Mouse (Mus musculus): ENCODE data around the gene Eapp.
A peak's percentile ranks its signal among the peaks of the same experiment; 100 is the strongest.

The Eapp gene

DNA sequence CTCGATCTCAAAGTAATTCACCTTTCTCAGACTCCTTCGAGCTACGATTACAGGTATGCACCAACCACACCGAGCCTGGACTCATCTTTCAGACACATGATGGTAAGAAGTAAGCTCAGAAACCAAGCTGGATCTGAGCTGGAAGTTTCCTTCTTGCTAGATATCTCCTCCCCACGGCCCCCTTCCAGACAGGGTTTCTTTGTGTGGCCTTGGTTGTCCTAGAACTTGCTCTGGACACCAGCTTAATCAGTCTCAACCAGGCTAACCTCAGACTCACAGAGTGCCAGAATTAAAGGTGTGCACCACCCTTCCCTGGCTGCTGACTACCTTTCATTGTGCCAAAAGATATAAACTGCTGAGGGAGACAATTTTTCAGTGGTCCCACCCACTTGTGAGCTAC is 37.7 kb downstream of the Eapp start:
- TF ChIP-seq GATA4 (IDR thresholded peaks at IDR 0.05; ENCODE audit: insufficient replicate concordance, low read length), result no peak

DNA sequence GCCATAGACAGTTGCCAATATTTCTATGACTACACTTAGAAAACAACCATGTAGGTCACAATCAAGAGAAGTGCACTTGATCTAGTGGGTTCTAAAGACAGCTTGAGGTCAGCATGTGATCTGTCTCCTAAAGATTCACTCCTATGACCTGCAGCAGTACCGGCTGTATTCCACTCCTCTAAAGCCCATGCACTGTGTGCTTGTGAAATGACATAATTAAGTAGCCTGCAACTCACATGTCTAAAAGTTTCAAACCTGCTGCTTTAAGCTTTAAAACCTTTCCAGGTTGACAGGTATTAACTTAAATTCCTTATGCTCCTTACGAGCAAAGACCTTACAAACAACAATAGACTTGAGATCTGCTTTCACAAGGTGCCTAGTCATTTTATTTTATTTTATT is 38.5 kb downstream of the Eapp start:
- TF ChIP-seq GATA4 (IDR thresholded peaks at IDR 0.05; ENCODE audit: insufficient replicate concordance, low read length), result no peak

DNA sequence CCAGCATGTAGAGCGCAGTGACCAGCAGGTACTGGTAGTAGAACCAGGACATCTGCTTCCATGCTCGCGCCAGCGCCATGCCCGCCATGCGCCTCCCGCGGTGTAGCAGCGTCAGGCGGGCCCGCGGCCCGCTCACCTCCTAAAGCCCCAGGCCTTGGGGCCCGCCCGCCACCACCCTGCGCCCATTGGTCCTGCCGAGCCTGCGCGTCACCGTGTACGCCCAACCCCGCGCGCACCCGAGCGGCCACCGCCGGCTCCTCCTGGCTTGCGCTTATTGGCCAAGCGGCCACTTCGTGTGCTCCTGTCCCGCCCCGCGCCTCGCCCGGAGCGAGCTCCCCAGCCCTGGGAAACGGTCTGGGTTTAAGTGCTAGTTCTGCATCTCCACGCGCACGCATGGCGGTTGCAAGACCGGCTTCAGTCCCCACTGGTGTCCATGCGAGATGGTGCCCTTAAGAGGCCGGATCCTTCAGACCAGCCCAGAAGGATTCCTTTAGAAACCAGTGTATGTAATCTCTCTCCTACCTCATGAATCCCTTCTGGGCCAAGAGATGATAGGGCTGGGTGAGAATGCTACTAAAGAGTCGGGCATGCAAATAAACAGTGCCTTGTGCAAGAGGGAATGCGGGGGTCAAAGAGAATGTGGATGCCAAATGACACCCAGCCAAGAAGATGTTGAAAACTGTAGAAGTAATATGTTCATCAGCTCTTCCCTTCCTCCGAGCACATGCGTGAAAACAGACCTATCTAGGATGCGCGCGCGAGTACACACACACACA is 39.1 kb downstream of the Eapp start, which contains the start of gene Sptssa:
Sptssa (minus strand) TSS at position 178 of the 776 bp plus-strand sequence.
- TF ChIP-seq GATA4 (IDR thresholded peaks at IDR 0.05; ENCODE audit: insufficient replicate concordance, low read length), result no peak; the same call in 1 of the 2 replicates

DNA sequence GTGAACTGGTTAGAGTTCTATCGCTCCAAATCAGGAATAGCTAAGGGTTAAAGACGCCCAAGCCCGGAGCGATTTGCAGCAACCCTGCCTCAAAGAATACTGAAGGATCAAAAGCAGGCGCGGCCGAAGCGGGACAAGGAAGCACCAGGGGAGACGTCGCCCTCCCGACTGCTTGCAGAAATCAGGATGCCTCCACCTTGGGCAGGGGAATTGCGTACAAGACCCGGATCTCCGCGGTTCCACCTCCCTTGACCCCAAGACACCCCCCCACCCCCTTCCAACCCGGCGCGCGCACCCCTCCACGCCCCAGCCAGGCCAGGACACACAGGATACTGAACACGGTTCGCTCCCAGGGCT is 39.7 kb downstream of the Eapp start:
- no peak; the same call in 1 of the 2 replicates for TF ChIP-seq GATA4 (IDR thresholded peaks at IDR 0.05; ENCODE audit: insufficient replicate concordance, low read length)

DNA sequence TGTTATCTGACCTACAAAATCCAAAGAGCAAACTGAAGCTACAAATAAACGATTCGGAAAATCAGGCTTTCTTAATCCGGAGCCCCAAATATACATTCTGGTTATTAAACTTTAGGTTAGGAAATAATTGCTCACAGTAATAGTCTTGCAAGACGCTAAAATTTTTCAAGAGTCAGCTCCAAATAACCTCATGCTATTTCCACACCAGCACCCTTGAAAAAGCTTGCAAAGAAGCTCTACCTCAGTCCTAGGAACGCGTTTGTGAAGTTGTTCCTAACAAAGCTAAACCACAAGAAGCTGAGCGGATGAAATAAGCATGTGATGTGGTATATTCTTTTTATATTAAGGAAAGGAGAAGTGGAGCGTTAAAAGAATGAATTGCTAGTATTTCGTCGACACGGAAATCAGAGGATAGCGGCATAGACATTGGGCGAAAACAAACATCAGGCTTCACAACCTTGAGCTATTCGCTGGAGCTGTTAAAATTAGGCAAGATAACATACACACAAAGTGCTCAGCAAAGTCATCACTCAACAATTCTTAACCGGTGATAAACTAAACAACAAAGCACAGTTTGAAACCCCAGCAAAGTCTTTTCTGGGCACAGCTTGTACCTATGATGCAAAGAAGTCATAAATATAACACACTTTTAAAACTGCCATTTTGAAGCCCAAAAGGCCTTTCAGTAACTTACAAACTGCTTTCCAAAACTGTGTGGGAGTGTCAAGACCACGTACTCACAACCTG is 40.2 kb downstream of the Eapp start:
- TF ChIP-seq GATA4 (IDR thresholded peaks at IDR 0.05; ENCODE audit: insufficient replicate concordance, low read length), result no peak

DNA sequence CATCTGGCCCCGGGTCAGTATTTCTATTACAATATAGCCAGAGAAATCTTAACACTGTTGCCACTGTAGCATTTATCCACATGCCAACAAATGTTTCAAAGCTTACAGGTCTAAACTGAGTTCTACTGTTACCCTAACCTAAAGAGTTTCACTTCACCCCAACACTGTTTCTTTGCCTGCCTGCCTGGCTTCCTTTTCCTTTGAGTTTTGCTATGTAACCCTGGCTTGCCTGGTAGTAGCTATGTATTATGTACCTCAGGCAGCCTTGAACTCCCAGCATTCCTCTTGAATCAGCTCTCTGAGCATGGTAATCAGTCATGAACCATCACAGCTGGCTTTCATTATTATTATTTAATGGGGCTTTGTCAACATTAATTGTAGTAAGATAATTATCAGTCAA is 41.0 kb downstream of the Eapp start:
- TF ChIP-seq GATA4 (IDR thresholded peaks at IDR 0.05; ENCODE audit: insufficient replicate concordance, low read length), result no peak

DNA sequence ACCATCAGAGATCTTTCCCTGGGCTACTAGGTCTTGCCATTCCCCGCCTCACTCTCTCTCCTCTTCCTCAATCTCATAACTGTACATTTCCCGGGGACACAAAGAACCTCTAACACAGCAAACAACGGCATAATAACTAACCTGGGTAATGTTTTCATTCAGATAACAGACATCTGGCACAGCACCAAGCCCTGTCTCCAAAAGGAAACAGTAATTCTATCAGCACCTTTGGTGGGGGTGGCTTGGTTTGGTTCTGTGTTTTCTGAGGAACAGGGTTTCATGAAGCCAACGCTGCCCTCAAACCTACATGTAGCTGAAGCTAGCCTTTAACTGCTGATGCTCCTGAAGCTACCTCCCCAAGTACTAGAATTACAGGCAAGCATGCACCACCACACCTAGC is 41.6 kb downstream of the Eapp start:
- peak; percentile 14; the same call in 1 of the 2 replicates for TF ChIP-seq GATA4 (IDR thresholded peaks at IDR 0.05; ENCODE audit: insufficient replicate concordance, low read length)

DNA sequence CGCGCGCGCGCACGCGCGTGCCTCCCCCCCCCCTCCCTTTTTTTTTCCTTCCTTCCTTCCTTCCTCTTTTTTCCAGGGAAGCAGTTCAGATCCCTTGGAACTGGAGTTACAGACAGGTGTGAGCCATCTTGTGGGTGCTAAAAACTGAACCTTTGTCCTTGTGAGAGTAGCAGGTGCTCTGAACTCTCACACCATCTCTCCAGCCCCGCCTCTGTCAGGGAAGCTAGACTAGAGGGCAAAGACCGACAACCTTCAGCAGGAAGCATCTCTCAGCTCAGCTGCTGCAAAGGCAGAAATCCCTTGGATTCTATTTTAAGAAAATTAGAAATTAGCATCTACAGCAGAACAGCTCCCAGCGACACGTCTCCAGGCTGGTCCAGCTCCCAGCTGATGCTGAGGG is 43.4 kb downstream of the Eapp start:
- TF ChIP-seq GATA4 (IDR thresholded peaks at IDR 0.05; ENCODE audit: insufficient replicate concordance, low read length), result no peak

DNA sequence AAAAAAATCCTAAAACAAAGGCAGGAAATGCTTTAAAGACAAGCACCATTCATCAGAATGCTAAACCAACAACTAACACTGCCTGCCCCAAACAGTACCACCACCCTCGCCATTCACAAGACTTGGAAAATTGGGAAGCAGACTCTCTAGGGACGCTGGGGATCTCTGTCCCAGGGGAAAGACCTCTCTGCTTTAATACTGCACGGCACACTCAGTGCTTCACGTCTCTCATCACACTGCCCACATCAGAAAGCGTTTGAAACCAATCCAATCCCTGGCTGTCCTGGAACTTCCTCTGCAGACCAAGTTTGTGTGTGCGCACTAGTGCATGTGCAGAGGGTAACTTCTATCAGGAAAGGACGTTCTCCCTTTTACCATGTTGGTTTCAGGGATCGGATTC is 43.9 kb downstream of the Eapp start:
- no peak for TF ChIP-seq GATA4 (IDR thresholded peaks at IDR 0.05; ENCODE audit: insufficient replicate concordance, low read length)

DNA sequence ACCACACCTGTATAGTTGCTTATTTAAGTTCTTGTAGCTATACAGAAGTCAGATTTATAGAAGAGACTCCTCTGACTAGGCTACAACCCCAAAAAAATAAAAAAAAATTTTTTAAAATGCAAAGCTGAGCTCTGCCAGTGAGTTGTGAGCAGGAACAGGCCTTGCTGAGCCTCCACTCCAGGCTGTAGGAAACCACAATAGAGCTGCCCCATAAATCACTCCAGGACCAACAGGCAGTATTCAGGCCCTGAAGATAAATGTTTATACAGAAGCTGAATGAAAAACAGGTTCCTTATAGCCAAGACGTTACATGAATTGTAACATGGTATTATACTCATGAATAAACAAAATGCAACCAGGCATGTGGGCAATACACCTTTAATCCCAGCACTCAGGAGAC is 44.5 kb downstream of the Eapp start:
- no peak for TF ChIP-seq GATA4 (IDR thresholded peaks at IDR 0.05; ENCODE audit: insufficient replicate concordance, low read length)

DNA sequence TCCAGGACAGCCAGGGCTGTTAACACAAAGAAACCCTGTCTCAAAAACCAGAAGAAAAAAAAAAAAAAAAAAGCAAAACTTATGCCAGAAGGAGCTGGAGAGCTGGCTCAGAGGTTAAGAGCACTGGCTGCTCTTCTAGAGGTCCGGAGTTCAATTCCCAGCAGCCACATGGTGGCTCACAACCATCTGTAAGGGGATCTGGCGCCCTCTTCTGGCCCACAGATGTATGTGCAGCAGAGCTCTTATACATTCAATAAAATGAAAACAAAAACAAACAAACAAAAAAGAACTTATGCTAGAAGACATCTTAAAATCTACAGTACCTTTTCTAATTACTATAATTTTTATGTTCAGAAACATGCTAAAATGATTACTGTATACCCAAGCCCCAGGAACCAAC is 50.8 kb downstream of the Eapp start:
- no peak for TF ChIP-seq GATA4 (IDR thresholded peaks at IDR 0.05; ENCODE audit: insufficient replicate concordance, low read length)

DNA sequence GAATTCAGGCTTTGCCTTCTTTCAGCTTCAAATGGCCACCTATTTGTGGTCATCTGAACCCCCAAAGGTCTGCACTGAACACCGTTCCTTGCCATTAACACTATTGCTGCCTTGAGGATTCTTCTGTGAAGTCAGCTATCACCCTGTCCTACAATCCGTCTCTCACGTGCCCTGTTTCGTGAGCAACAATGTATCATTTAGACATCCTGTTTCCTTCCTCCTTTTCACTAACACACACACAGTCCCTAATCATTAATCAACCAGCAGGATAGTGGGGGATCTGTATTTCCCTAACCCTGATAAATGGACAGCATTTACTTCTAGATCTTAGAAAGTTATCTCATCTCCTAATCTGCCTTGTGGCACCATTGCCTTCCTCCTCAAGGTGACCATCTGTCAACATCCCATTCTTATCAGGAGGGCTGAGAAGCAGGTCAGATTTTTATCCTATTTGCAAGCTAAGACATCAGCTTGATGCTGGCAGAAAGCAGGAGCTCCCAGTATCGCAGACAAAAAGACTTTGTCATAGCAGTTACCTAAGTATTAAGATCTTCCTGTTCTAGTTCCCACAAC is 52.3 kb downstream of the Eapp start:
- TF ChIP-seq GATA4 (IDR thresholded peaks at IDR 0.05; ENCODE audit: insufficient replicate concordance, low read length), result no peak

DNA sequence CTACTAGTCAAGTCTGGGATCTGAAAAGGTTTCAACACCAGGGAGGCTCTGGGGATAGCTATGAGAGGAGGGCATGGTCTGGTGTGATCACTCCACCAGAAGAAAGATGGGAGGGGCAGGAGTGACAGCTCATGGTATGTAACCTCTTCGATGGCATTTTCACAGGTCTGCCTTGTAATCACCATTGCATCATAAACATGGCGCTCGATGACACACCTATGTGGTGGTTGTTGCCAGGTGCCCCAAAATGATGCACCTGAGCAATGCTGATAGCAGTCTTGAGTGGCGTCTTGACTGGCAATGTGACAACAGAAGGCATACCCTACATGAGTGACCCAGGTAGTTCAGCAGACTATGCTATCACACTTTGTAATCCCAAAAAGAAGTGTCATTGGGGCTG is 54.3 kb downstream of the Eapp start:
- no peak for TF ChIP-seq GATA4 (IDR thresholded peaks at IDR 0.05; ENCODE audit: insufficient replicate concordance, low read length)

DNA sequence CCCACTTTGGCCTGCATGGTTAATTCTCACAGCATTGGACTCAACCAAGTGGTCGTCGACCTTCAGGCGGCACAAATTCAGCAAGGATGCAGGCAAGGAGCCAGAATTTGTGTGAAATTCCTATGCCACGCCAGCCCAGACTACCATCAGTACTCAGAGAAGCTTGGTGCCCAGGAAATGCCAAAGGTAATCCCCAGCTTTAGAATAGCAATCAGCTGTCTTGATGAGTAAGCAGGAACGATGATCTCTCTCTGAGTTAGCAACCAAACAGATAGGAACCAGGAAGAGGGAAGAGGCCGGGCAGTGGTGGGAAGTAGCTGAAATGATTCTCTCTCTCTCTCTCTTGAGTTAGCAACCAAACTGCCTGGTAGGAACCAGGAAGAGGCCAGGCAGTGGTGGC is 55.4 kb downstream of the Eapp start:
- no peak for TF ChIP-seq GATA4 (IDR thresholded peaks at IDR 0.05; ENCODE audit: insufficient replicate concordance, low read length)

DNA sequence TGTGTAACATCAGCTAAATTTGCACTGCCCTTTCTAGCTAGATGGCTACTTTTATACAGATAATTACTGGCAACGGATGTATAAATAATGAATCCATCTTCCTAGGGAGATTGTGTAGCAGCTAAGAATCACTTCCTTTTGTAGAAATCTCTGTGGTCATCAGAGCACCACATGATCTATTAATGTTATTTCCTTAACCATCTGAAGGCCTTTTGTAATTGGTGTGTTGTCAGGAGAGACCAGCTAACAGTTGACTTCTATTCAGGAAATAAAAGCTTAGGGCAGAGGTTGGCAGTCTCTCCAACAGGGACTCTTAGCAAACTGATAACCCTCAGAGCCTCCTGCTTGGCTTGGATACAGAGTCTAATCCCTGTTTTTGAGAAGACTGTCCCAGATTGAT is 58.7 kb downstream of the Eapp start:
- no peak for TF ChIP-seq GATA4 (IDR thresholded peaks at IDR 0.05; ENCODE audit: insufficient replicate concordance, low read length)

DNA sequence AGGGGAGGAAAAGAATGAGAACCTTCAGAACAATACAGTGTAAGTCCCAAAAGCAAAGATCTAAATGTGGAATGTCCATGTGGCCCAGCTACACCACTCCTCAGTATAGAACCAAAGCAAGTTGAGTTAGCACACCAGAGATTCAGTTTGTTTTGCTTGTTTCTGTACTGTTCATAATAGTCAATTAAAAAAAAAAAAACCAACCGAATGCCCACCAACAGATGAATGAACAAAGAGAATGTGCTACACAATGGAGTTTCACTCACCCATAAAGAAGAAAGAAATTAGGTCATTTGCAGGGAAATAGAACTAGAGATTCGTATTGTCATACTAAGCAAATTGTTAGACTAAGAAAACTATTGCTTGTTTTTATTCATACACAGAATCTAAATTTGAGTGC is 63.6 kb downstream of the Eapp start:
- no peak for TF ChIP-seq GATA4 (IDR thresholded peaks at IDR 0.05; ENCODE audit: insufficient replicate concordance, low read length)
